Mouse (Mus musculus): ENCODE results near the gene Tent4a.

Gene Tent4a

DNA sequence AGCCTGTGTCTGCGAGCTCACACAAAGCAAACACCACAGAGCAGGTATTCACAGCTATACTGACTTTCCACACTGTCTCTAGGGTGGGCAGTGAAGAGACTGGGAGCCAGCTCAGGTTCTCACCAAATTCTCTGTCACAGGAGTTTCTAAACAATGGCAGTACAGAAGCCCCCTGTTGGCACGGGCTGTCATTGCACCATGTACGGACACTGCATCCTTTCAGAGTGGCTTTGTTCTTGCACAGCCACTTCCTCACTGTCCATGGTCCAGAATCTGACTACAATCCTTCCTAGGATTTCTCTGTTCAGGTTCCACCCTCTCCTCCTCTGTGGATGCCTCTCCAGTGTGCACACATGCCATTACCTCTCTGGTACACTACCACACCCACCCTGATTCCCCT is 10.6 kb upstream of the Tent4a start:
- DNase-seq, result no peak

DNA sequence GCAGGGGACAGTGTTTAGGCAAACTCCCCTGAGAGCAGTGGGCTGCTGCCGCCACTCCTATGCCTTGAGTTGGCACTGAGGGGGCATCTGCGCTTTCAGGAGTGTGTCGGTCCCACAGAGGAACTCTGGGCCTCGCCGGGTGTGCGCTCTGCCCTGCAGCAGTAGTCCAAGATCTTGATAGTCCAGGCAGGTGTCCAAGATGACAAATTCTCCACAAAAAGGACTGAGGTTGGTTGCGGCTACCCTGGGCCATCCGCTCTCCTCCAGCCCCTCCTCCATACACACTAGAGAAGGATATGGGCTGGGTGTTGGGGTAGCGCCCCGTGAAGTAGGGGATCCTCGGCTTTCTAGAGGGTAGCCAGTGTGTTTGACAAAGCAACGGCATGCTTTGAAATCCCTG is 9.2 kb upstream of the Tent4a start:
- no peak for DNase-seq

DNA sequence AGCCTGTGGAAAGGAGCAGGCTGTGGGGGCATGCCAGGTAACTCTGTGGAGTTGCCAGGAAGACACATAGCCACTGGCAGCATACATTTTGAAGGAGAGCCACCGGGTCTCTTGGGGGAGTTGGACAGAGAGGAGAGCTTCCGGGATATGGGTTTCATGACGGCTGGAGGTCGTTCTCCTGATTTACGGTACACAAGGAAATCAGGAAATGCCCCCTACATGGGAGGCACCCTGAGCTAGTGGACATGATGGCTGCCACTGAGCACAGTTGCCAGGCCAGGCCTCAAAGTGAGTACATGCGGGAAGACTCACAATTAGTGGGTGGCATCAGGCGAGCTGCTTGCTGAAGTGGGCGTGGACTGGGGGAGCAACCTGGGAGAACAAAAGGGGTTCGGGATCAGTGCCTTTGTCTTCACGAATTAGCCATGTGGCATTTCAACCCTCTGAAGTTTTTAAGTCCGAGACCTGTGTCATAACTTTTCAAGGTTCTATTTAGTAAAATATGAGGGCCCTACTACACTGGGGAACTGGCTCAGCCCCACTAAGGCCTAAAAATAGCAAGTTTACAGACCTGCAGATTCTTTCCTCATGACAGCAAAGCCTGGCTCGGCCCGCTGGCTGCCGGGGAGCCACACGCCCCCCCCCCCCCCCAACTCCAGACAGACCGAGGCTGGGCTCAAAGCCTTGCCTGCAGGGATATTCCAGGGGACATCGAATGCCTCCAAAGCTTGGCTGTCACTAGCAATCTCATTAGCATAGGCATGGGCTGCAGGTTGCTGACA is 8.3 kb upstream of the Tent4a start:
- DNase-seq, result peak; percentile 8

DNA sequence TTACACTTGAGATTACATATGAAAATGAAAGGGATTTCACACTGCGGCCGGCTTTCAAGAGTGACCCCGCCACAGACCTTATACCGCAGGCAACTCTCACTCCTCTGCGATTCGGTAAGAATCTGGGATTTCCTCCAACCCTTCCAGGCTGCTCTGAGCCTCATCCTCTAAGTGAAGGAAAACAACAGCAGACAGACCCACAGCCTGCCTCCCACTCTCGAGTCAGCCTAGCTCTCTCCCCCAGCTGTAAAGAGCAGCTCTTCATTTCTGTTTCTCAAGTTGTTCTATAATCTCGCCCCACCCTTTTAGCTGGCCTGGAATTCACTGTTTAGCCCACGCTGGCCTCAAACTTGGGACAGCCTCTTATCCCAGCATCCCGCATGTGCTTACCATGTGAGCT is 7.4 kb upstream of the Tent4a start:
- DNase-seq, result peak; percentile 15

DNA sequence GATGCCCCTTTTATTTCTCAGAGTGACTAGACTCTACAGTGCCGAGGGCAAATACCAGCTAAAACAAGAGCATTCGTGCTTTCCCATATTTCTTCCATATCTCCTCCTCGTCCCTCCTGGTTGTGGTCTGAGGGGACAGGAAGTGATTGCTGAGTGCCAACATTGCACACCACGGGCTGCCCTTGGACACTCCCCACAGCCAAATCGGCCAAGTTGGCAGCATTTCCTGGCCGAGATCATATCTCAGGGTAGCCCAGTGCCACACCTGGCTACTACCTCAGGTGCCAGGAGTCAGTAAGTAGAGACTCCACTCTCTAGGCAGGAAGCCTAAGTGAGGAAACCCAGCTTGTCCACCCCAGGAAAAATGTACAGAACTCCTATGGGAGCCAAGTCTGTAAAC is 6.8 kb upstream of the Tent4a start:
- DNase-seq, result peak; percentile 45

DNA sequence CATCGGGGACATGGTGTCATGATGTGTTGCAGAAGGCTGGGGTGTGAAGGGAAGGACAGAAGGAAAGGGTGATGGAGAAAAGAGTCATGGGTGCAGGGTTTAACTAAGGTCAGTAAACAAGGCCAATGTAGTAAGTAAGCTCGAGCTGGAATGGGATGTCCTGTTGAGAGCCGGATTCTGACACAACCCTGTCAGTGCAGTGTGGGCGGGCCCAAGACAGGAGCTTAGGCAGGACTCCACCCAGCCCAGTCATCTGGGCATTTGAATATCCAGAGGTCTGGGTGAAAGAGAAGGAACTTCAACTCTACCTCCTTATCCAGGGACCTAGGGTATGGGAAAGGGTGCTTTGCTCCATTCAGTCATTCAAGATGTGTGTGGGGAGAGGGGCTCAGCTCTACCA is 3.9 kb upstream of the Tent4a start:
- DNase-seq, result peak; percentile 13

DNA sequence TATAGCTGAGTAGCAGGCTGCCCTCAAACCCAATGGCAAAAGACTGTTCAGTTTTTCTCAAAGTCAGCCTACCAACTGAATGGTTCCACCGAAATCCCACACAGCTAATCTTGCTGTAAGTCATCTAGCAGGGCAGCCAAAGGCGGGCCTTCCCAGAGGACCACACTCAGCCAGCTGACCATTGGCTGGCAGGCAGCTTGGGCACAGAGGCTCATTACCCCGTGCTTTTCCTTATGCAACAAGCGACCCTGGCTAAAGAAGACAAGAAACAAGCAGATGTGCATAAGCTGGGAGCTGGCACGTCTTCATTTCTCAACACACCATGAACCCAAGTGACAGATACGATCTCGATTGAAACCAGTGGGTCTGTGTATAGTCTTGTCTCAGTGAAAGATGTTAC is 2.9 kb upstream of the Tent4a start:
- DNase-seq, result peak; percentile 26

DNA sequence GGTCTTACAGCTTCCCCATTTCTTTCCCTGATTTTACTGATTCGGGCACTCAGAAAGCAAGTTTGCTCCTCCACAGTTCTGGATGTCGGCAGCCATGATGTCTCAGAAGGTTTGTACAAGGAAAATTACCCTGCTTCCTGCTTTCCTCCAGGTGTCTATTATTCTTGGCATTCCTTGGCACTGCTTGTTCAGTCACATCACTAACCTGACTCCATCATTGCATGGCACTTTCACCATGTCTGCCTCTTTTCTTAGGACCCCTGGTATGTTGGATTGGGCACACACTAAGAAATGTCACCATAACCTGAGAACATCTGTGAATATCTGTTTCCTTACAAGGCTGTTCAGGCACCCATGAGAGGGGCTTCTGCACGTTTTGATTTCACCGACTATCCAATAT is 1.6 kb upstream of the Tent4a start:
- DNase-seq, result no peak

DNA sequence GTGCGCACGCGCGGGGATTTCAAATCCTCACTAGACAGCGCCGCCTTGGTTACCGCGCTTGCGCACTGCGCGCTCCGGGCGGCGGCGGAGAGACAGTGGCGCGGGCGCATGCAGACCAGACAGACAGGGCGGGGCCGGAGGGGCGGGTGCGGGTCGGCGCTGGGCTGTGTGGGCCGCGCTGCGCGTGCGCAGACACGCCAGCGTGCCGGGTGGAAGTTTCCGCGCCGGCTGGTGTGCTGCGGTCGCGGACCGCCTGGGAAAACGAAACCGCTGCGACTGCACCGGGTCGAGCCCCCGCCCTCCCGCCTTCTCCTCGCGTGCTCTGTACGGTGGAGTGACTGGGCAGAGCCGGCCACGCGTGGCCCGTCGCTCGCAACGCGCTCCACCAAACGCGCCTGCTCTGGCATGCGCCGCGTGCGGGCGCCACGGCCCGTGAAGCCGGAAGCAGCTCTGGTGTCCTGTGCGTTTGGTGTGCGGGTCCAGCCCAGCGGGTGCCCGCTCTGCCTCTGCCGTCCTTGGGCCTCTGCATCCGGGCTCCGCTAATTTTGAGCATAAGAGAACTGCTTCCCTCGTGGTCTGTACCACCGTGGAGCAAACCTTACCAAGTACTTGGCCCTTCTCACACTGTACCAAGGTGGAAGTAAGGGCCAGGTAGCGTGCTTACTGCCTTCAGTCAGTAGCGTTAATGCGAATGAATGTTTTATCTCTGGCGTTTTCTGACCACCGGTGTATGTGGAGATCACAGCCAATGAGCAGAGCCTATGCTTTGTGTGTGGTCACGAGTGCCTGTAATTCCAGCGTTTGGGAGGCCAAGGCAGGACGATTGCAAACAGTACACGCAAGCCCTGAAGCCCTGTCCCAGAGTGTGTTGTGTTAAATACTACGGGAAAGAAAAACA is 486 bp upstream of the Tent4a start:
- peak; percentile 98 for DNase-seq

DNA sequence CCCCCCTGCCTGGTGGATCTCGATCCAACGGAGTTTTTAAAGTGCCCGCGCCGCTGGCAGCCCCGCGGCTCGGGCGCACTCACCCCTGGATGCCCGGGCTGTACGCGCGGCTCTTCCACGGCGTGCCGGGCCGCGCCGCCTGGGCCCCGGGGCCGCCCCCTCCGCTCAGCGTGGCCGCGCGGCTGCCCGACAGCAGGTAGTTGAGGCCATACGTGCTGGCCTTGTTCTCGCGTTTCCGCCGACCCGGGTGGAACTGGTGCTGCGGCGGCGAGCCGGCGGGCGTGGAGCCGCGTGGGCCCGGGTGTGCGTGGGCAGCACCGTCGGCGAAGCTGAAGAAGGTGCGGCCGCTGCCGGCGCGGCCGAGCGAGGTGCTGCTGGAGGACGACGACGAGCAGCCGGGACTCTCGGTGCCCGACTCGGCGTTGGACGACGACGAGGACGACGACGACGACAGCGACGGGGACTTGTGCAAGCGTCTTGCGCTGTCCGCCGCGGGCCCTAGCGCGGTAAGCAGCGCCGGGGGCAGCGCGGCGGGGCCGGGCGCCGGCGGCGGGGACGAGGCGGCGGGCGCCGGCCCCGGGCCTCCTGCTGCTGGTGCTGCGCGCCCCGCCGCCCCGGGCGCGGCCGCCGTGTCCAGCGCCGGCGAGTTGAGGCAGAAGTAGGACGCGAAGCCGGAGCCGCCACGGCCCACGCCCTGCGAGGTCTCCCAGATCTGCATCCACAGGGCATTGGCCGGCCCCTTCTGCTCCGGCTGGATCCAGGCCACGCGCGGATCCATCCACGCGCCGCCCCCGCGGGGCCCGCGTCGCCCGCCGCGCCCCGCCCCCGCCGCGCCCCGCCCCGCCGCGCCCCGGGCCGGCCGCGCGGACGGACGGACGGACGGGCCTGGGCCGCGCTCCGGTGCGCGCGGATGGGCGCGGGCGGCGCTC is 748 bp downstream of the Tent4a start, which contains the start of gene Nsun2:
Nsun2 (plus strand) TSS at position 342 of the 929 bp plus-strand sequence.
- DNase-seq, result peak; percentile 83

DNA sequence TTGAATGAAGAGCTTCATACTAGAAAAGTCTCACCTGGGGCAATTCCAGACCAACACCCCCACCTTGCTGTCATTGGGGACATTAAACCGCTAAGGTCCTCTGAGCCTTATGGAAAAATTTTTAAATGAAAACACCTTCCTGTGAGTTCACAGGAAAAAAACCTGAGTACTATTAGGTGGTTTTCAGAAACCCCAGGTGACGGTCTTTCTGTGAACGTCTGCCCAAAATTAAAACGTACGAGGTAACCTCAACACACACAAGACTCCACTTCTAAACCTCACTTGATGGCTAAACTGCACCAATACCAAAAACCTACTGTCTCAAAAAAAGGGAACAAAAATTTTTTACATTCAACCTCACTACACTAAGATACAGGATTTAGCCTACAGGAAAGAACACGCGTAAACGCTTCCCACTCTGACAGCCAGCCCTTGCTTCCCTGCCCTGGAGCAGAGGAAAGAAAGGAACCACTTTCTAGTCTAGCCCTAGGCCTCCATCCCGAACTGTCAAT is 1.5 kb downstream of the Tent4a start:
- peak; percentile 66 for DNase-seq

DNA sequence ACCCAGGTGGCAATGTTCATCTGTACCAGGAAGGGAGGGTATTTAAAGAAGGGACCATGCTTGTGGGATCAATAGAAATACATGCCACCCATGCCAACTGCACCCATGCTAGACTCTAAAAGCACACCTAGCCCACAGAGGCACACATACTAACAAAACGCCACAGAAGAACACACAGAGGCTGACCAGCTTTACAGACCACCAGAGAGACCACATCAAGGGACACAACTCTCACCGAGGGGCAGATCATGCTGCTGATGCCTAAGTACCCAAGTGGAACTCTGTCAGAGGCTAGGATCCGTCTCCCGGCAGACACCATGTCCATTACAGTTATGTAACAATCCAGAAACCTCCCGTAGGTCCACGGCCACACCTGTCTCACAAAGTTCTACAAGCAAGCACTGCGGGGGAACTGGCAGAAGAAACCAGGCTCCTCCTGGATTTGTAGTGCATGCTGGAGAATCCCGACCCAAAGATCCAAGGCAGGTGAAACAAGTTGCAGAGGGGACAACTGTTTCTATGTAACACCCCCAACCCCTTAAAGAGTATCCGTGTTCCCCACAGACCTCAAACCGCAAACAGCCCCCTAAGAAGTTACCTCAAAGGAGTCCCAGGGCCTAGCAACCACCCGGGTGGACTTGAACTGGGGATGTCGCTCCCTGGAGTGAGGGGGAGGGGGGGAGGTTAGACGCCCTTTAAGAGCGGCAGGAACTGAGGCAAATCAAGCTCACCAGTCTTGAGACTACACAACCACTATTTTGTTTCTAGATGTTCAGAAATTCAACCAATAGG is 2.1 kb downstream of the Tent4a start:
- DNase-seq, result peak; percentile 71

DNA sequence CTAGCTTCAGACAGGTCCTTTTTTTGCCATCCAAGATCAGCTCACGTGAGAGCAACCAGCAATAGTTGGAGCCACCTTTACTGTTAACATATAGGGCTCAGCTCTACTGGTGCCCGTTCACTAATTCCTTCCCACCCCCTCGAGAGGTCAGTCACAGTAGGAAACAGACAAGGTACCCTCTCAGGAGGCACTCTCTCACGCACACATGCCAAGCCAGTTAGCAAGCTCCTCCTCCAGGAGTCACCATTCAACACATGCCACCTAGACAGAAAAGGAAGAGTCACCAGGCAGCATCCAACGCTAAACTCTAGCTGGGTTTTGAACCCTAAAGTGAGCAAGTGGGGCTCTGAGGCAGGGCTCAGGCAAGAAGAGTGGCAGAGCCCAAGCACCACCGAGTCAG is 3.0 kb downstream of the Tent4a start:
- DNase-seq, result peak; percentile 56

DNA sequence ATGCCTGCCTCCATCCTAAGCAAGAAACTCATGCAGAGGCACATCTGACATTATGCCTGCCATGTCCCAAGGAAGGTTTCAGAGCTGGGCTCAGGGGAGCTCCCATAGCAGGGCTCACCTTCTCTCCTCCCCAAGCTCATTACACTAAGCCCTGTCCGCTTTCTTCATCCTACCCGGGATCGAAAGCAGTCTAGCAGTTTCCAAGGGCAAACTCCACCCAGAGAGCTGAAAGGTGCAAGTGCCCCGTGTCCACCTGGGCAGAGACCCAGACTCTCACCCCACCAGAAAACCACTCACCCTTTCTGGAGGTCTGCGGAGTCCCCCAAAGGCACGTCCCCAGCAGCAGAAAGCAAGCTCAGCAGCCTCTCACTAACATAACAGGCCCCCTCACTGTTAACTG is 3.5 kb downstream of the Tent4a start:
- DNase-seq, result no peak

DNA sequence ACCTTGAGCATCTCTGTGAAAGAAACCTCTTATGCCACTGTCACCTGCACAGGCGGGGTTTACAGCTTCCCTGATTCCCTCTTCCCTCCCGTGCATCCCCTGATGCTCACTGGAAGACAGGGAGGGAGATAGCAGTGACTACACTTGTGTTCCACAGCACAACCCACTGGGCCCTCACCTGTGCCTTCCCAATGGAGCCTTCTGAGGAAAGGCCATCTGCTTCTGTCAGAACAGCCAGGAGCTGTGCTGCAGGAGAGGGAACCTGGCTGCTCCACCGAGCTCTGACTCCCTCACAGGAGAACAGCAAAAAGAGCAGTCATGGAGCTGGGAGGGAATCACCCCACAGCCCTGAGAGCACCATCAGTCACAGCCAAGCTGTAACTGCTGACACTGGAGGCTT is 4.3 kb downstream of the Tent4a start:
- peak; percentile 77 for DNase-seq

DNA sequence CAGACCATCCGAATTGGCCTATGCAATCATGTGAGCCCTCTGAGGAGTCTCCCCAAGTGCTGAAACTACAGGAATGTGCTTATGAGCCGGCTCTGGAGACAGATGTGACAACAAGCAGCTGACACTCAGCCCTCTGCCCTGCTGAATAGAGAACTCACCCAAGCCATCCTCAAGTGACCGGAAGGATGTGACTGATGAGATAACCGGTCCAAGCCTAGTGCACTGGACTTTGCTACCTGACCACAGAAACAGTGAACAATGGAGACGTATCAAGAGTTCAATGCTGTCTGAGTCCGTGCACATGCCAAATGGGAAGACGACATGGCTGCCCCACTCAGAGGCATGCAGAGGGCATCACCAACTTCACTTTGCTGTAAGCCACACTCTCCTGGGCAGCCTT is 5.9 kb downstream of the Tent4a start:
- no peak for DNase-seq

DNA sequence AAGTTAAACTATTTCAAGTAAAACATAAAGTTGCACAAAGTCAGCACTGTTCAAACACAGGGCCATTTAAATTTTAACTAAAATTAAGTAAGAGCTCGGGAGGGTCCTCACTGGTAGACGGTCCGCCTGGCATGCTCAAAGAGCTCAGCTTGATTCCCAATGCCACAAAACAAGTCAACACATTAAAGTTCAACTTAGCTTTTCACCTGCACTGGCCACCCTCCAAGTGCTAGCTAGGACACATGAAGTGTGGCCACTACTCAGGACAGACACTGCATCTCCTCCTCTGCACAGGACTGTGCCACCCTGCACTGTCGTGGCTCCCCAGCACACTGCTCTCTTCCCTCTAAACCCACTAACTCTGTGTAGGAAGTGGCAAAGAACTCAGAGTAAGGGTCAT is 8.6 kb downstream of the Tent4a start:
- no peak for DNase-seq

DNA sequence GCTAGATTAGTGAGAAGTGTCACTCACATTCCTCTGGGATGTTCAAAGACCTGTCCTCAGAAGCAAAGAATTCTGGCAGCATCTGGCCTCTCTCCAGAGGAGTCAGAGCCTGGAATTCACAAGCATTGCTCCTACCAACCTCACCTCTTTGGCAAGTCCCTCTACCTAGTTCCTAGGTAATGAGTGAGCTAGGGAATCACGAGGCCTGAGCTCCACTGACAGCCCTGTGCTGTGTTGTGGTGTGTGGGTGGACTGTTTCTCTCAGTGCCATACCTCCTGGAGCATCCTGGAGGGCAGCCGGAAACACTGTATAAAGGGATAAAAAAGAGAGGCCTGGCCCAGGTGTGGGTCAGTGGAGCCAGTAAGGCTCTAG is 10.3 kb downstream of the Tent4a start:
- DNase-seq, result no peak

DNA sequence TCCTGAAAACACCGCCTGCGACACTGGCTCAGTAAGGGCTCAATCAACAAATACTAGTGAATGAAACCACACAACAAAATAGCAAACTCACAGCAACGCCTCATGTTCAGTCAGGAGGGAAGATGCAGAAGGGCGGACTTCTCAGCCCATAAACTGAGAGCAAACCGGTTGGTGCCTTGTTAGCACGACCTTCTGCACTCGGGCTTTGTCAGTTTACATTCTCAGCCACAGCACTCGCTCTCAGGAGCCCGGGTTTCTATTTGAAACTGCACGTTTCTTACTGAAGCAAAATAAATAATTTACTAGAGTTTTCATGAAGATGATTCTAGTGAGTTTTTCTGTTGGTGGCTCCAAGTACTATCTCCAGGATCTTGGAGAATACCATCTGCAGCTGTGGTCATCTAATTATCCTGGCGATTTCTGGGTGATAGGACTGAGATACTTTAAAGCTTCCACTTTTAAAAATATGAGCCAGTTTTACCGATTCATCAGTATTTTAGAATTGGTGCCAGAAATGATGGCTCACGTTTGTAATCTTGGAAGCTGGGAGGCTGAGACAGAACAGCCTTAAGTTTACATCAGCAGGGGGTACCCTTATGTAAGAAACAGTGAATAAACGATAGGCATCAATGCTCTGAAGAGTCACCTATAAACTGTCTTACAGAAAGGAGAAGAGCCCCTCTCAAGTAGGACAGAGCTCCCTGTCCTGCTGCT is 10.8 kb downstream of the Tent4a start:
- no peak for DNase-seq

DNA sequence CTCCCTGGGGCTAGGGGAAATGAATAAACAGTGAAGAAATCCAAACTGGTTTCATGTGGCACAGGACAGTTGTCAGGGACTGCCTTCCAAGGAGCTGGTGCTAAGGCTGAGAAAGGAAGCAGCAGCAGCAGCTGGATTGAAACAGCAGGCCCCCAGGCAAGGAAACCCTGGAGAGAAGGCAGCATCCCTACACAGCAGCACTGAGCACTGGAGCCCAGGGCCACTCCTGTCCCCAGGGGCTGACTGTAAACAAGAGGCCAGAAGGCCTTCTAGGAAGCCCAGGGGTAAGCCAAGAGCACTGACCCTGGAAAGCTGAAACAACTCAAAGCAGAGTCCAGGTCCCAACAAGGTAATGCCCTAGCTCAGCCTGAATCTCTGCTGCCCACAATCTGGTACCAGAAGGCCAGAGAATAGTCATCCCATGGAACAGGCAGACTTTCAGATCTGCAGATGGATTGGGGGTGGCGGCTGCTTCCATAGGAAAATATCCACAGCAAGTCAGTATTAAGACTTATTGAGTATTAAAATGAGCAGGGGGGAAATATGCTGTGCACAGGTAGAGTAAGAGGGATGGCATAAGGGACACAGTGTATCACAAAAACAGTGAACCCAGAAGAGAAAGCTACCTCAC is 12.1 kb downstream of the Tent4a start:
- no peak for DNase-seq

DNA sequence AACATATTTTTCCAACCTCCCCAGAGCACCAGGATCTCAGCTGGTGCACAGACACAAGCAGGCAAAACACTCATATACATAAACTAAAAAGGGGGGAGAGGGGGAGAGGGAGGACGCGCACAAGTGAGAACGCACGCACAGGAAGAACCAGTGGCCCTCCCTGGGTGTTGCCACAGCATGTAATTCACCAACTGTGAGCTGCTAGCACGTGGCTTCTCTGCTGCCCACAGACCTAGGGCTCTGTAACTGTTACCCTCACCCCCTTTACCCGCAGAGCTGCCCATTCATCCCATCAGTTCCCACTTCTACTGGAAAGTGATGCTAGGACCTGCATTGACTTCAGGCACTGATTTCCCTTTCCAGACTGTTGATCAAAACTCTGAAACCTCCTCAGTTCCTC is 15.3 kb downstream of the Tent4a start:
- no peak for DNase-seq
